Mouse (Mus musculus): ENCODE measurements around the gene Minos1.

Gene Minos1

DNA sequence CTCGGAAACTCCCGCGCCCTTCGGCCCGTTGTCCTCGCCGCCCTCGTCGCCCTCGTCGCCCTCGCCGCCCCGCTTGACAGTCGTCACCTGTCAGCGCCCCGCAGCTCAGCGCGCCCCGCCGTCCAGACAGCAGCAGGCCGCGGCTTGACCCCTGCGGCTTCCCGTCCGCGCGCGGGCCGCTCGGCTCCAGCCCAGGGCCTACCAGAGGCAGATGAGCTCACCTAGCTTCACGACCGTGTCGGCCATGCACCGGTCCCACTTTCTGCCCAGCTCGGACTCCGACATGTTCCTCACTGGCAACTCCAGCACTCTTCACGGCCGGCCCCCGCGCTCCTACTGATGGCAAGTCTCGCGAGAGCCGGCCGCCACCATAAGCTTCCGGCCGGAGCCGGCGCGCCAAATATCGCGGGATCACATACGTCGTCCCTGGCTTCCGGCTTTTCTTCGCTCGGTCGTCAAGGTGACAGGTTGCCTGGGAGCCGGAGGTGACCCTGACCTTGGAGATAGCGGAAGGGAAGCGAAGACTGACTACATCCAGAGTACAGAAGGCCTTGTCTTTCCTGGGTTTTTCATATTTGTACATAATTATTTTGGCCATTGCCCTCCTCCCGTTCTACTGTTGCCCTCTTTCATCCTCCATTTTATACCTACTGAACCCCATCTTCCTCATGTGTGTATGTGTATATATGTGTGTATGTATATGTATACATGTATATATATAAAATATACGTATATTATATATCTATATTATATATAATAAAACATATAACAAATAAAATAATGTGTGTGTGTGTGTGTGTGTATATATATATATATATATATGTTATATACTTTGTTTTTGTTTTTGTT, at the start of gene Minos1:
Minos1 (minus strand) TSS at position 413 of the 849 bp plus-strand sequence.
- in situ Hi-C loops (cut with MboI): no loop called here

DNA sequence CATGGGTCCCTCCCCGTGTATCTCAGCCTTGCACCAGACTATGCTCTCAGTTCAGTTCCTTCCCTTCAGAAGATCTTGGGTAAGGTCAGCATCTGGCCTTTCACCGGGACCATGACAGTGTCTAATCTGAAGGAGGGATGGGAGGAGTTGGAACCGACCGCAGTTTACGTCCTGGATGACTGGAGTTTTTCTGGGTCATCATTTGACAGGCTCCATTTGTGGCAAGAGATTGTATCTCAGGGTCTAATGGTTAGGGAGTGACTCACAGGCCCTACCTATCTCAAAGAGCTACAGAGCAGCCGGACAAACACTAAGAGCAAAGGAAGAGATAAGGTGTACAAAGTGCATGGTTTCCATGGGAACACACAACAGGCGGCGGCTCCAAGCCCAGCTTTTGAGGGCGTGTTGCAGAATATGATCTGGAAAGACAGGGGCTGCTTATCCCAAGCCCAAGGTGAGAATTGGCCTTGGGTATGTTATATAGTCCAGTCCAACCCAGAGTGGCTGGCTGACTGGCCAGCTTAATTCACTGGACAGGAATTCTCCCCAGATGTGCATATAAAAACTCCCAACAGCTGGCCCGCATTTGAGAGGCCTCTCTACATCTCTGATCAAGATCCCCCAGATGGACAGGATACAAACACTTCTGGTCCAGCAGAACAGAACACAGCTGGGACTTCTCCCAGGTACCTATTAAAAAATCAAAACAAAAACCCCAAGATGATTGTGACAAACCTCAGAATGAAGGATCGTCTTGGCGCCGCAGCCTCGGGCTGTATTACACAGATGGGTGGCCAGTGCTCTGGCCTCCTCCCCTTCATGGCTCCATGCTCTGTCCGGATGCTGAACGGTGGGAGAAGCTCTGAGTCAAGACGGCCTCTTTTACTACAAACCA, 49.1 kb upstream of the Minos1 start:
- in situ Hi-C loops (cut with MboI): no loop called here

DNA sequence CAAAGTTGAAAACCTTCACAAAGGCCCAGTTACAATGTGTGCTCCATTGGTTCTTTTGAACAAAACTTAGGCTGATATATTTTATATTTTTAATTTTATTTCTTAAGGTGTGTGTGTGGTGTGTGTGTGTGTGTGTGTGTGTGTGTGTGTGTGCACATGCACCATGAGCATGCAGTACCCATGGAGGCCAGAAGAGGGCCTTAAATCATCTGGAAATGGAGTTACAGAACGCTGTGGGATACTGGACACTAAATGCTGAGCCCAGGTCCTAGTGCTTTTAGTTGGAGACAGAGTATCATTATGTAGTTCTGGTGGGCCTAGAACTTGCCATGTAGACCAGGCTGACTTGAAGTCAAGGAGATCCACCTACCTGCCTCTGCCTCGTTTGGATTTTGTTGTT, 48.3 kb upstream of the Minos1 start:
- in situ Hi-C loops (cut with MboI): no loop called here

DNA sequence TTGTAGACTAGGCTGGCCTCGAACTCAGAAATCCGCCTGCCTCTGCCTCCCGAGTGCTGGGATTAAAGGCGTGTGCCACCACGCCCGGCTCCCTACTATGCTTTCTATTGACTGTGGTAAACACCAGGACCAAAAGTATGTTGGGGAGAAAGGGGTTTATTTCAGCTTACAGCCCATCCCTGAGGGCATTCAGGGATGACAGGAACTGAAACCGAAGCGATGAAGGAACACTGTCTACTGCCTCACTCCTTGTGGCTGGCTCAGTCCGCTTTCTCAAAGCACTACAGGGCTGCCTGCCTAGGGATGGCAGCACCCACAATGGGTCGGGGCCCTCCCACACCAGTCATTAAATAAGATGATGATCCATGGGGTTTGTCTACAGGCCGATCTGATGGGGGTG, 47.5 kb upstream of the Minos1 start:
- in situ Hi-C loops (cut with MboI): no loop called here

DNA sequence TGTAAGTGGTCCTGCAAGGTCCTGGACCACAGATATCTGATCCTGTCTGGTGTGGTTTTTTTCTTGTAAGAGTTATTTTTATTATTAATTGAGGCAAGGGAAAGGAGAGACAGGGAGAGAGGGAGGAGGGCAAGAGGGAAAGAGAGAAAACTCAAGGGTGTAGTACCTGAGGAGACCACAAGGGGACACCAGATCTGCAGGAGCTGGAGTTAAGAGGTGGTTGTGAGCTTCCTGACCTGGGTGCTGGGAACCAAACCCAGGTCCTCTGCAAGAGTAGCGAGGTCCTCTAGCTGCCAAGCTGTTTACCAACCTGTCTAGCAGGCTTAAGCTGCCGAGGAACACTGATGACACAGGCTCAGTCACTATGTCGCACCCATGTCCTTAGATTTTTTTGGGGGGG, 47.0 kb upstream of the Minos1 start:
- in situ Hi-C loops (cut with MboI): no loop called here

DNA sequence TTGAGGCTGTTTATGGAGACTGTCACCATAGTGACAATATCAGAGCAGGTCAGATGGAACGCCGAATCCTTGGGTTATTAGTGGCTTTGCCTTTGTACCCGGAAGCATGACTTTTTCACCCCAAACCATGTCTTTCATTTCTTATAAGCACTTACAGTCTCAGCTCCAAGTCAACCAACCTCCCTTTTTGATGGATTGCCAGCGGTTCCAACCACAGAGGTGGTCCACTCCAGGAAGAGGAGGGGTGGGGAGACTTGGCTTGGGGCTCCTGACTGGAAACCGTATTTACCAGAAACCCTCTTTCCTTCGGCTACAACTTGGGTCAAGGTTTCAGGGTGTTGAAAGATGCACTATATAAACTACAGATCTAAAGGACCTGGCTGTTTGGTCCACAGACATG, 45.1 kb upstream of the Minos1 start:
- in situ Hi-C loops (cut with MboI): no loop called here

DNA sequence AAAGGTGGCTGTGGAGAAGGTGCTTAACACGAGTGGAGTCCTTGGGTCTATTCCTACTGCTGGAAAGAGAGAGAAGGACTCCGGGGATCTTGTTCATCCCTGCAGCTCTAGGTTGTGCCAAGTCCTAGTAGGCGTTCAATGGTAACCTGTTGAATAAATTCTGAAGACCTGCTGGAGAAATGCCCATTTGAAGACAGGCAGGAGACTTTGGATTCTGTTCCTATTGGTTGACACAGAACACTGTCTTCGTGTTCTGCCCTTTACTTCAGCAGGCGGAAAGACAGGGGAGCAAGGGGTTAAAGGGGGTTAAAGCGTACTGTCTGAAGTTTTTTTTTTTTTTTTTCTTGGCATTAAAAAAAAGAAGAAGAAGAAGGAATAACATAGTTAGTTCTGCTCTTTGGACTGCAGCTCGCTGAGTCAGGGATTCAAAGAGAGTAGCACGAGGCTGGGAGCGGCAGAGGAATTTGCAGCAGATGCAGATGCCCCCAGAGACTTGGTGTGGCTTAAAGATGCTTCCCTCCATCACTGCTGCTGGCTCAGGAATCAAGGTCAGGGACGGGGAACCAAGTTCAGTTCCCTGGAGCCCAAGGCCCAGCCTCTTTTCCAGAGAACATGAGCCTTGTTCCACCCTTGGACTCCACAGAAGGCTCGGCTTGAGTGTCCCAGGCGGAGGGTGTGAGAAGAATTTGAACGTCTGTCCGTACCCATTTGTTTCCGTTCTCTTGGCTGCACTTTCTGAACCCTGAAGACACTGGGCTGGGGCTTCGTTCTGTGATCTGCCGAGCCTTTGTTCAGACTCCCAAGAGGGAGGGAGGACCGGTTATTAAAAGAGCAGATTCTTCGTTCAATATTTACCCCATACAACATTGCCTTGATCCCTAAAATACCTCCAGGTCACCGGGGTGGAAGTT, 44.4 kb upstream of the Minos1 start:
- in situ Hi-C loops (cut with MboI): no loop called here

DNA sequence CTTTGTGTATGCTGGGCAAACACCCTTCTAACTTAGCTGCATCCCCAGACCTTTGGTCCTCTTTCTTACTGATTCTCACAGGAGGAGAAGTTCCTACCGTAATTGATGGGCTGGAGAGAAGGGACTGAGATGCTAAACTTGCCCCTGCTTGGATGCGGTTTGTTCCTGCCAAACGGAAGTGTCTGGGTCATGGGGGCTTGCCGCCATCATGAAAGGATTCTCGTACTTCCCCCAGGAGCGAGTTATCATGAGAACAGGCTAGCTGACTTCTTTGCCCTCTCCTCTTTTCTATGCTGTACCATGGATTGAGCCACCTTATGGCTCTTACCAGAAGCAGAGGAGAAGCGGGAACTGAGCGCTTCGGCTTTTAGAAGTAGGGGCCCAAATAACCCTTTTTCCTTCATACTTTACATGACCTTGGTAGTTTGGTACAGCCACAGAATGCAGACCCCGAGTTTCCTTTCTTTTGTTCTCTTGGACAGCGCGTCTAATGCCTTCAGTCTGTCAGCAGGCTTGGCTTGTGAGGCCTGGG, 38.9 kb upstream of the Minos1 start:
- in situ Hi-C loops (cut with MboI): no loop called here

DNA sequence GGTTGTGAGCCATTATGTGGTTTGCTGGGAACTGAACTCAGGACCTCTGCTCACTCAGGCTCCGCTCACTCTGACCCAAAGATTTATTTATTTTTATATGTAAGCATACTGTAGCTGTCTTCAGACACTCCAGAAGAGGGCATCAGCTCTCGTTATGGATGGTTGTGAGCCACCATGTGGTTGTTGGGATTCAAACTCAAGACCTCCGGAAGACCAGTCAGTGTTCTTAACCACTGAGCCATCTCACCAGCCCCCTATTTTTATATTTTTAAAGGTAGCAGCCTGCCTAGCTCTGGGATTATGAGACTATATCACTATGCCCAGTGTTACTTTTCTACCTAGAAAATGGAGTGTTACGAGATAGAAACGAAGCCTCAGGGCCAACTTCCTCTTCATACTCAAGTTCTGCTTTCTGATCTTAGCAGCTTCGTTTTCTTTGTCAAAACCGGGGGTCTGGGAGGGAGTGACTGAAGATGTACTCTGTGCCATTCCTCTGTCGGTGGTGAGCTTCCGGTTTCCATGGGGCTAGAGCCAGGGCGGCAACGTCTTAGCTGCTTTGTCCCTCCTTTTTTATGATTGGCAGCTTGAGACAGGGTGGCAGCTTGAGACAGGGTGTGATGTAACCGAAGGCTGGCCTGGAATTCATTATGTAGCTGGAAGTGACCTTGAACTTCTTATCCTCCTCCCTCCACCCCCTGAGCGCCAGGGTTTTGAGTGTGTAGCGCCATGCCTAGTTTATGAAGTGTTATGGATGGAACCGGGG, 38.3 kb upstream of the Minos1 start:
- in situ Hi-C loops (cut with MboI): no loop called here

DNA sequence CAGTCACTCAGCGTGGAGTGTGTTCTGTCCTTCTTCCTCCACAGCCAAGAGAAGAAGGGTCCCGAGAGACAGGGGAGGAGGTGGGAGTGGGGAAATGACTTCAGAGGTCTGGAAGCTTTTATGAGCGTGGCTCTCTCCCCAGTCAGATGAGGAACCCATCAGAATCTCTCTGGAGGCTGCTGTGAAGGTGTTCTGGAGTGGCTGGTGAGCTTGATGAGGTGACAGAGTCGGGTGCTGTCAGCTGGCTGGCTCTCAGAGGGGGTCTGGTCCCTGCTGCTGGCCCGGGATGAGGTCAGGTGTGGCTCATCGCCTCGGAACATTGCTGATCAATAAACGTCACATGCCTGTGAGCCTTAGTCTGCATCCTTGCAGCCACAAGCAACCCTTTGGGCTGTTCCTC, 36.2 kb upstream of the Minos1 start:
- in situ Hi-C loops (cut with MboI): no loop called here

DNA sequence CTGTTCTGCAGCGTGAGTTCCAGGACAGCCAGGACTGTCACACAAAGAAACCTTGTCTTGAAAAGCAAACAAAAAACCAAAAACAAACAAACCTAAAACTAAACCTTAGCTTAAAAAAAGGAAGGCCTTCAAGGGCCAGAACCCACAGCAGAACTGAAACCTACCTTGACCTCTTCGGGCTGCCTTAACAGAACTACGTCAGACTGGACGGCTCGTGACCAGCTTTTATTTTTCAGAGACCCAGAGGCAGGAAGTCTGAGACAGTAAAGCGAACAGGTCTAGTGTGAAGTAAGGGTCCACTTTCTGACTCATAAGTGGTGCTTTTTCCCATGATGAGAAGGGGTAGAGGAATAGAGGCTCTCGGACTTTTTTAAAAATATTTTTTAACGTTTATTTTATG, 35.3 kb upstream of the Minos1 start:
- in situ Hi-C loops (cut with MboI): no loop called here

DNA sequence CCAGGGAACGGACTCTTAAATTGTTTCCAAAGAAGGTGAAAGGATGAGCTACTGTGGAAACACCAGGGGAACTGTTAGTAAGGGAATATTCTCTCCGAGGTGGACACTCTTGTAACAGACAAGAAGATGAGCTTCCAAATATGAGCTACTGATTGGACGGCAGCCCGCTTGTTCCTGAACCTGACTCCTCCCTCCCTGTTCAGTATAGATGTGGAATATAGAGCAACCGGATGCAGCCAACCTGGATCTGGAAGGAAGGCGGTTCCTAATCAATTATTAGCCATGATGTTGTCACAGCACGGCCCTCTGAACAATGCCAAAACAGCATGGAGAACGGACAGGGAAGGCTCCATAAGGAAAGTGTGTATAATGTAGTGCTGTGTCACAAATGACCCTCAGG, 34.3 kb upstream of the Minos1 start:
- in situ Hi-C loops (cut with MboI): no loop called here

DNA sequence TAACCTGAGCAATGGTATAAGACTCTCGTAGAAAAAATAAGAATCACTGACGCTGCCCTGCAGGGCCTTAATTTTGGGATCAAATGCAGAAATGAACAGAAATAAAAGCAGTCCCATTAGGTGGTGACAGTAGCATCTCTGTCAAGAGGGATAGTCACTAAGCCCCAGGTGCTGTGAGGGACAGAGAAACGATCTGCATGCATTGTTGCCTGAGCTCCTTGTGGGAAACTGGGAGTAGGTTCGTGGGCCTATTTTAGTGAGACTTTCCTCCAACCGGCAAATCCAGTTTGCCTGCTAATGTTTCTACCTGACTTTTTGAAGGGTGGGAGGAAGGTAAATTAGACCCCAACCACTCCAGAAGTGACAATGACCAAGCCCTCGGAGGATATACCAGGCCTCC, 33.2 kb upstream of the Minos1 start:
- in situ Hi-C loops (cut with MboI): no loop called here

DNA sequence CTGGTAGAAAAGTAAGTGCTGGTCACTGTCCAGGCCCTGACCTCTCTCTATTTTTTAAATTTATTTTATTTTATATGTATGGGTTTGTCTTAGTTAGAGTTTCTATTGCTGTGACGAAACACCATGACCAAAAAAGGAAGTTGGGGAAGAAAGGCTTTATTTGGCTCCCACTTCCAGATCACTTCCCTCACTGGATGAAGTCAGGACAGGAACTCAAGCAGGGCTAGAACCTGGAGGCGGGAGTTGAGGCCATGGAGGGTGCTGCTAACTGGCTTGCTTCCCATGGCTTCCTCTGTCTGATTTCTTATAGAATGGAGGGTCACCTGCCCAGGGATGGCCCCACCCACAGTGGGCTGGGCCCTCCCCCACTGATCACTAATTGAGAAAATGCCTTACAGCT, 30.2 kb upstream of the Minos1 start:
- in situ Hi-C loops (cut with MboI): no loop called here

DNA sequence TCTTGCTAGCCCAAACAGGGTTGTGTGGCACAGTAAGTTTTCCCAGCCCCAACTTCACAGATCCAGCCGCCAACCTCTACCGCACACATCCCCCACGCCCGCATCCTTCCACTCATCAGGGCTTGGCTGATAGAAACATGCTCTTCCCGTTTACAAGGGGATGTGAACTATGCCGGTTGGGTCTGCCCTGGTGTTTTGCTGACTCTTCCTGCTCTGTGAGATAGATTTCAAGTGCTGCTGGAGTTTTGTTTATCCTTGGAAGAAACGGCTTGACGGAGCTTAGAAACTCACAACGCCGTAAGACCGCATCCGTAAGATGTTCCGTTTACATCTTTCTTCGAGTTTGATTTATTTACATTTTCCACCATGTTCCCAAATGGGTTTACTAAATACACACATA, 27.4 kb upstream of the Minos1 start:
- in situ Hi-C loops (cut with MboI): no loop called here

DNA sequence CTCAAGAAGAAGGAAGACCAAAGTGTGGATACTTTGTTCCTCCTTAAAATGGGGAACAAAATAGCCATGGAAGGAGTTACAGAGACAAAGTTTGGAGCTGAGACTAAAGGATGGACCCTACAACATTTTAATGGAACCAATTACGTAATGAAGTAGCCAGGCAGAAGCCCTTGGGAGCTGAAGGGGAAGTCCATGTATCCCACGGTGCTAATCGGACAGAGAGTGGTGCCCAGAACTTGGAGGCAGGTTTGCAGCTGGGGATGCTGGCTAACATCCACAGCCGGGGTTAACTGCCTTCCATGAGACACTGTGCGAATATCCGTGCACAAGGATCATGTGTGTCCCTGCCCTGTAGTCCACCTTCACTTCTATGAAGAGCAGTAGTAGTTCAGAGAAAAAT, 25.6 kb upstream of the Minos1 start:
- in situ Hi-C loops (cut with MboI): no loop called here

DNA sequence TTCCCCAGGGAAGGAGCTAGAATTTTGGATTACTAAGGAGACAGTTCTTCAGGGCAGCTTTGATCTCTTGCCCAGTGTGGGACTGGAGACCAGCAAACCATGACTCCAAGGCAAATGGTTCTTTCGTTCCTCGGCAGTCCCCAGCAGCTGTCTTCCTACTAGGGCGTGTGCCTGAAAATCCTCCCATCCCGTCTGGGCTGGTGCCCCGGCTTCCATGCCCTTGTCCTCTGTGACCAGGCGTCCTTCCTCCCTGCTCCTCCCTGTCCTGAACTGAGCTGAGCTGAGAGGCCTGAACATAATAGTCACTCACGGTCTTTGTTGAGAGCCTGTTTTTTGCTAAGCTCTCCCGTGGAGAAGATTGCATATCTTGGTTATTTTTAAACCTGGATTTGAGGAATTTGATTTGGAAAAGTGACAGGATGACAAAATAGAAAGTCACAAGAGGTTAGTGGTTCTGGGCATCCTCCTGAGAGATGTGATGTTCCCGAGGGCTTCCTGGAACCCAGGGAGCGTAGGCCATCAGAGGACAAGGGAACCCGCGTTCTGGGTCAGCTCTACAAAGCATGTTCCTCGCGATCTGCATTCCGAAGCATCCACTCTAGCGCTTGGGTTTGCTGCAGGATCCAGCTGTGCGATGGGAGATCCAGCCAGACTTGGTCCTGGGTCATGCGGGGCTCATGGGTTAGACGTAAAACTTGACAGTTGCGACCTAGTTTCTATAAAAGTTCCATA, 23.8 kb upstream of the Minos1 start:
- in situ Hi-C loops (cut with MboI): no loop called here

DNA sequence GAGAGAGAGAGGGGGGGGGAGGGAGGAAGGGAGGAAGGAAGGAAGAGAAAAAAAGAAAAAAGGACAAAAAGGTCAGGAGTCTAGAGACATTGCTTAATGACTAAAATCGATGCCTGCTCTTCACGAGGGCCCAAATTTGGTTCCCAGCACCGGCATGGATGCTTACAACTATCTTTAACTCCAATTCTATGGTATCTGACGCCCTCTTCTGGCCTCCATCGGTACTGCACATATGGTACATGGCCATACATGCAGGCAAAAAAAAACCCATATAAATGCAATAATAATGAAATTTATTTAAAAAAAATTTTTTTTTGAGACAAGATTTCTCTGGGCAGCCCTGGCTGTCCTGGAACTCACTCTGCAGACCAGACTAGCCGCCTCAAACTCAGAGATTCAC, 20.5 kb upstream of the Minos1 start:
- in situ Hi-C loops (cut with MboI): no loop called here

DNA sequence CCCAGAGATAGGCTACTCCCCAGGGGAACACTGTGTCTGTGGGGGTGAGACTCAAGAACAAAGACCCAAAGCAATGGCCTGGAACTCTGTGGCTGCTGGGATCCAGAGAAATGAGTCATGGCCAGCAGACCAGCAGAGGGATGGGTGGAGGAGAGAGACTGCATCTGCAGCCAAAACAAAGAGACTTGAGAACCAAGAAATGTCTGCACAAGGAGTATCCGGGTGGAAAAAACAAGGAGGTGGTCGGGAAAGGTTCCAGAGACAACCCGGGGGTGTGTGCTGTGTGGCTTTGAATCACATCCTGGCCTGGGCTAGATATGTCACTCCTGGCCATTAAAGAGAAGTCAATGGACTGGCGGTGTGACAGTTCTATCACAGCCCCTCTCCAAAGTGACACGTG, 15.8 kb upstream of the Minos1 start:
- in situ Hi-C loops (cut with MboI): no loop called here

DNA sequence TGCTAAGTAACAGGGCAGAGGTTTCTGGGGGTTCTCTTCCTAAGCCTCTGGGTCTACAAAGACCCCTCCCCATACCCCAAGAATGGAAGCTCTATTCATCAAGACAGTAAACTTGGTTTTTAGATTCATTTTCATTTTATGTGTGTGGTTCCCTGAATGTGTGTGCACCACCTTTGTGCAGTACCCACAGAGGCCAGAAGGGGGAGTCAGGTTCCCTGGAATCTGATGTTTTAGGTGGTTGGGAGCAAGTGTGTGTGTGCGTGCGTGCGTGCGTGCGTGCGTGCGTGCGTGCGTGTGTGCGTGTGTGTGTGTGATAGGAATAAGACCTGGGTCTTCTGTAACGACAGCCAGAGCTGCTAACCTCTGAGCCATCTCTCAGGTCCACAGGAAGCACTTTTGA, 14.2 kb upstream of the Minos1 start:
- in situ Hi-C loops (cut with MboI): no loop called here
